Mouse (Mus musculus): ENCODE measurements around the gene Rpl34. TPM values are rescaled to one million over a fixed set of nuclear protein-coding genes. Genes with fewer than 3 reads are reported as not detected.

Rpl34 gene
- total and polyA plus RNA-seq, 3 experiments = 343 to 809 (median 379) TPM

- Histone ChIP-seq H3K9ac (ENCODE audit: low read depth, low read length) (no peak overlapping the region), H3K36me3 (ENCODE audit: control insufficient read depth, insufficient read depth, low read length) (no peaks in the 10 kb centered on the region), H3K27me3 (ENCODE audit: control insufficient read depth, insufficient read depth, low read length) (no peaks in the 10 kb centered on the region), H3K79me2 (replicated peaks; ENCODE audit: control insufficient read depth, insufficient read depth, low read length) (no peaks in the 10 kb centered on the region), H3K4me3 (no peak overlapping the region), H3K27ac (no peak overlapping the region), H3K4me1 (ENCODE audit: control insufficient read depth, insufficient read depth, low read length) (no peaks in the 10 kb centered on the region)
- no peak for TF ChIP-seq EP300 (IDR thresholded peaks at IDR 0.05; ENCODE audit: insufficient read depth, low read depth, low read length)
- no peak for TF ChIP-seq POLR2A (IDR thresholded peaks at IDR 0.05; ENCODE audit: insufficient read depth, low read depth, low read length)
- TF ChIP-seq CTCF (IDR thresholded peaks at IDR 0.05) = no peak
- DNase-seq = no peak
- WGBS = 80% methylated on average over 8 of the region's 8 CpGs
- intact Hi-C loops (cut with DNase I) = loop anchor here (5.0 kb wide), 1 partner anchor 78 kb away; no protein-coding TSS in a partner anchor
Observed at GRCm38 (mm10) chr3:130685014-130685366, 45.2 kb downstream of the Rpl34 start.

DNA sequence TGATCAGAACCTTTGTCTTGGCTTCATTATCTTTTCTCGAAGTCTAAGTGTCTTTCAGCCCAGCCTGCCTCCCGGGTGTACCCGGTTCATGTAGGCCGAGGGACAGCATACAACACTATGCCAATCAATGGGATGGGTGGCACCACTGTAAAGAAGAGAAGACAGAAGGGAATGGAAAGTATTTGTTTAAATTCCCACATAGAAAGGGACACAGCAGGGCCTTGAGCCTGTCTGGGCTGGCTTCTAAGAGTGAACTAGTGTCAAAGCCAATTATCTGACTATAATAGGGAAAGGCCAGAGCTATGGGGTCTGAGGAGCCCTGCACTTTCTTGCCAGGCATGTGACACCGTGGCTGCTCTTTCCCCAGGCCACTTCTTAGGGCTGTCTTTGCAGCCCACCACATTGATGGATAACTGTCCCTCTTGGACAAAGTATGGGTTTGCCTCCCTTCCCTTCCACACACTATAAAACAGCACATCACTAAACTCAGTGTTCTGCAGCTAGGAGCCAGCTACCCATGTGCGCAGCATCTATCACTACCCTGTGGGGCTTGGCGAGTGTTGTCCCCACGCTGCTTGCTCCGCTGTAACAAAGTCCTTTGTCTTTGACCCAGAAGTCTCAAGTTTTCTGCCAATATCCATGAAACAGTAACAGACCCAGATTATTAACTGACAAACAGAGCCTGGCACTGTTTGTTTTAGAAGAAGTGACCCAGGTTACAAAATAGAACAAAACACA, 45.8 kb downstream of the Rpl34 start:
- Histone ChIP-seq H3K27me3 (ENCODE audit: control insufficient read depth, insufficient read depth, low read length) (no peaks in the 10 kb centered on the region), H3K36me3 (ENCODE audit: control insufficient read depth, insufficient read depth, low read length) (no peaks in the 10 kb centered on the region), H3K9ac (ENCODE audit: low read depth, low read length) (no peak overlapping the region), H3K4me3 (no peak overlapping the region), H3K27ac (no peak overlapping the region), H3K4me1 (ENCODE audit: control insufficient read depth, insufficient read depth, low read length) (no peaks in the 10 kb centered on the region), H3K79me2 (replicated peaks; ENCODE audit: control insufficient read depth, insufficient read depth, low read length) (no peaks in the 10 kb centered on the region)
- no peak for TF ChIP-seq EP300 (IDR thresholded peaks at IDR 0.05; ENCODE audit: insufficient read depth, low read depth, low read length)
- TF ChIP-seq CTCF (IDR thresholded peaks at IDR 0.05) = no peak
- no peak for TF ChIP-seq POLR2A (IDR thresholded peaks at IDR 0.05; ENCODE audit: insufficient read depth, low read depth, low read length)
- 86% methylated on average over 9 of the region's 9 CpGs for WGBS
- intact Hi-C loops (cut with DNase I) = loop anchor here (5.0 kb wide), 1 partner anchor 77 kb away; no protein-coding TSS in a partner anchor
- DNase-seq = no peak

GRCm38 (mm10) chr3:130683836-130684235, 46.4 kb downstream of the Rpl34 start:
- TF ChIP-seq EP300 (IDR thresholded peaks at IDR 0.05; ENCODE audit: insufficient read depth, low read depth, low read length) (no peak), CTCF (IDR thresholded peaks at IDR 0.05) (no peak), POLR2A (IDR thresholded peaks at IDR 0.05; ENCODE audit: insufficient read depth, low read depth, low read length) (no peak)

GRCm38 (mm10) chr3:130682183-130682582, 48.0 kb downstream of the Rpl34 start:
- DNase-seq = no peak
- WGBS = 79% methylated on average over 9 of the region's 9 CpGs
- intact Hi-C loops (cut with DNase I) = no loop called here
- Histone ChIP-seq H3K4me3 (no peak overlapping the region), H3K9ac (ENCODE audit: low read depth, low read length) (no peak overlapping the region), H3K36me3 (ENCODE audit: control insufficient read depth, insufficient read depth, low read length) (no peaks in the 10 kb centered on the region), H3K79me2 (replicated peaks; ENCODE audit: control insufficient read depth, insufficient read depth, low read length) (no peaks in the 10 kb centered on the region), H3K4me1 (ENCODE audit: control insufficient read depth, insufficient read depth, low read length) (no peaks in the 10 kb centered on the region), H3K27ac (no peak overlapping the region), H3K27me3 (ENCODE audit: control insufficient read depth, insufficient read depth, low read length) (no peaks in the 10 kb centered on the region)
- no peak for TF ChIP-seq POLR2A (IDR thresholded peaks at IDR 0.05; ENCODE audit: insufficient read depth, low read depth, low read length)
- no peak for TF ChIP-seq CTCF (IDR thresholded peaks at IDR 0.05)

More at GRCm38 (mm10) chr3:130683836-130684235, 46.4 kb downstream of the Rpl34 start:
- WGBS = 77% methylated on average over 8 of the region's 8 CpGs
- Histone ChIP-seq H3K9ac (ENCODE audit: low read depth, low read length) (no peak overlapping the region), H3K79me2 (replicated peaks; ENCODE audit: control insufficient read depth, insufficient read depth, low read length) (no peaks in the 10 kb centered on the region), H3K27me3 (ENCODE audit: control insufficient read depth, insufficient read depth, low read length) (no peaks in the 10 kb centered on the region), H3K27ac (no peak overlapping the region), H3K4me3 (no peak overlapping the region), H3K36me3 (ENCODE audit: control insufficient read depth, insufficient read depth, low read length) (no peaks in the 10 kb centered on the region), H3K4me1 (ENCODE audit: control insufficient read depth, insufficient read depth, low read length) (no peaks in the 10 kb centered on the region)
- DNase-seq = no peak
- intact Hi-C loops (cut with DNase I) = no loop called here

- Histone ChIP-seq H3K36me3 (ENCODE audit: control insufficient read depth, insufficient read depth, low read length) (no peaks in the 10 kb centered on the region), H3K27ac (no peak overlapping the region), H3K4me3 (no peak overlapping the region), H3K4me1 (ENCODE audit: control insufficient read depth, insufficient read depth, low read length) (no peaks in the 10 kb centered on the region), H3K9ac (ENCODE audit: low read depth, low read length) (no peak overlapping the region), H3K27me3 (ENCODE audit: control insufficient read depth, insufficient read depth, low read length) (no peaks in the 10 kb centered on the region), H3K79me2 (replicated peaks; ENCODE audit: control insufficient read depth, insufficient read depth, low read length) (no peaks in the 10 kb centered on the region)
- TF ChIP-seq EP300 (IDR thresholded peaks at IDR 0.05; ENCODE audit: insufficient read depth, low read depth, low read length) (no peak), POLR2A (IDR thresholded peaks at IDR 0.05; ENCODE audit: insufficient read depth, low read depth, low read length) (no peak), CTCF (IDR thresholded peaks at IDR 0.05) (no peak)
- 94% methylated on average over 2 of the region's 2 CpGs for WGBS
- intact Hi-C loops (cut with DNase I) = no loop called here
- DNase-seq = no peak
Observed at GRCm38 (mm10) chr3:130681226-130681625, 49.0 kb downstream of the Rpl34 start.

DNA sequence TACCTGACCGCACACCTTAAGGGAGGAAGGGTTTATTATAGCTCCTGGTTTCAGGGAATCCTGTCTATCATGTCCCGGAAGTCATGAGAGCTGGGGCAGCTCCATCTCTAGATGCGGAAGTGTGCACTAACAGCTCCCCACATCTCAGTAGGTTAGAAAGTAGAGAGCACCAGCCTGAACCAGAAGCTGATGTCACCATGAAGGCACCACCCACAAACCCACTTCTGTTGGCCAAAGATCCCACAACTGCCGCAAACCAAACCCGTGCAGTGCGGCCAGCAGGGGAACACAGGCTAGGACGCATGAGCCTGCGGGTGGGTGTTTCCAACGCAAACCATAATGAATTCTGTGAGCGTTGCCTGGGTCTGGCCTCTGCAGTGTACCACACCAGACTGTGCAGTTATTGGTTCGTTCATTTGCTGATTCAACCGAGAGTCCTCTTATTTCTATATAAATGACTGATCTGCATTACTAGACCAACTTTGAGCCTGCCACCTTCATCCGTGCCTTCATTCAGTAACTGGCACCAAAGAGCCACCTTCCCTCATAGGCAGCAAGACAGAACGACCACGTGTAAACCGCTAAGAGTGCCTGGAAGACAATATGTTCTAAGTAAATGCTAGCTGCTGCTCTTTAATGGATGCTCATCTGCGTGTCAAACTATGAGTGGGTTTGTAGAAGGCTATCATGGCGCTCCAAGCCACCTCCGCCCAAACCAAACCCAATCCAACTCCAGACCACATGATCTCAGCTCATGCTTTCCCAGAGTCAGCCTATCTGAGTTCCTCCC, 52.3 kb downstream of the Rpl34 start:
- Histone ChIP-seq H3K4me1 (ENCODE audit: control insufficient read depth, insufficient read depth, low read length) (no peaks in the 10 kb centered on the region), H3K4me3 (no peak overlapping the region), H3K36me3 (ENCODE audit: control insufficient read depth, insufficient read depth, low read length) (no peaks in the 10 kb centered on the region), H3K27ac (no peak overlapping the region), H3K27me3 (ENCODE audit: control insufficient read depth, insufficient read depth, low read length) (no peaks in the 10 kb centered on the region), H3K9ac (ENCODE audit: low read depth, low read length) (no peak overlapping the region), H3K79me2 (replicated peaks; ENCODE audit: control insufficient read depth, insufficient read depth, low read length) (no peaks in the 10 kb centered on the region)
- DNase-seq = no peak
- WGBS = 94% methylated on average over 19 of the region's 19 CpGs
- intact Hi-C loops (cut with DNase I) = no loop called here
- TF ChIP-seq CTCF (IDR thresholded peaks at IDR 0.05) (no peak), POLR2A (IDR thresholded peaks at IDR 0.05; ENCODE audit: insufficient read depth, low read depth, low read length) (no peak), EP300 (IDR thresholded peaks at IDR 0.05; ENCODE audit: insufficient read depth, low read depth, low read length) (no peak)

Other genes with a start within 250 kb of the Rpl34 start
- gene Etnppl, start 113.0 kb downstream of the Rpl34 start, total RNA-seq (2021) = not detected
- 0.06 TPM in 1 of 2 replicates, not detected in the other for gene Etnppl, start 113.0 kb downstream of the Rpl34 start, polyA plus RNA-seq (2012; rRNA removed)
- 10 to 100 TPM; 46.7 to 50.9 TPM for gene Ostc, start 21.0 kb downstream of the Rpl34 start, total RNA-seq (2021)
- gene Ostc, start 21.0 kb downstream of the Rpl34 start, polyA plus RNA-seq (2012; rRNA removed) = 32.8 and 61.5 TPM in 2 replicates

Data from heart, adult 2 months (tissue).